Mouse (Mus musculus): ENCODE results near the gene Bbs9. TPM values are rescaled to one million over a fixed set of nuclear protein-coding genes. Genes with fewer than 3 reads are reported as not detected.
A peak's percentile ranks its signal among the peaks of the same experiment; 100 is the strongest.

The Bbs9 gene
- polyA plus RNA-seq, 1 experiment from 2014 or later, result 7.1 TPM

DNA sequence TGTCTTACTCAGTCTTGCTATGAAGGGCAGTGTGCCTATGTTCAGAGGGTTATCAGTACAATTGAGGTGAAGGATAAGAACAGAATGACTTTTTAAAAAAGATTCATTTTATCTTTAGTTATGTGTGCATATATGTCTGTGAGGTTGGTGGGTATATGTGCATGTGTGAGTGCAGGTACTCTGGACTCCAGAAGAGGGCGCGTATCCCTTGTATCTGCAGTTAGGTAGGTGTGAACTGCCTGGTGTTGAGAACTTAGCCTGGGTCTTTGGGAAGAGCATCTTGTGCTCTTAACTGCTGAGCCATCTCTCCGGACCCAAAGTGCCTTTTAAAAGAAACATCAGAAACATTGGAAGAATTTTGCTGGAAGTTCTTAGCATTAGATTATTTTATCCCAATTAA, 172.6 kb downstream of the Bbs9 start:
- Histone ChIP-seq H3K4me3 (ENCODE audit: low read depth, low read length) (no peak overlapping the region), H3K4me2 (replicated peaks; ENCODE audit: low read depth, low read length) (no peak overlapping the region)
- WGBS, result 99% methylated on average over 3 of the region's 3 CpGs

DNA sequence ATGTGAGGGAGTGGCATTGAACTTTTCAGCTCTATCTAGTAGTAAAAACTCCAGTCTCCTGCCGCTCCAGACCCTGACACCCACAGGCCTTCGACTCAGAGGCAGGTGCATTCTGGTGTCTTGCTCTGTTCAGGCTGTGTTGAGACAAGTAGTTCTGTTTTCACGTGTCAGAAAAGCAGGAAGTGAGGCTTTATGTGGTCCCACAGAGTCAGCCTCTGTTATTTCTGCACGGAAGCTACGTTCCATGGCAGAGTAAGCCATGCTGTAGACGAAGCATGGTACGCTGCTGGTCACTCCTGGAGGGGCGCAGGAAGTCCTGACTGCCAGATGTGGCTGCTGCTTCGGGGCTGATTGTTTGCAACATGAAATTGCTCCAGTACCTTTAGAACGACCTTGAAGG, 174.1 kb downstream of the Bbs9 start:
- no peak for TF ChIP-seq CTCF (IDR thresholded peaks at IDR 0.05)
- TF ChIP-seq EP300 (IDR thresholded peaks at IDR 0.05), result no peak
- Histone ChIP-seq H3K9me3 (ENCODE audit: low read length) (no peaks in the 10 kb centered on the region), H3K4me2 (replicated peaks; ENCODE audit: low read depth, low read length) (no peak overlapping the region), H3K9ac (replicated peaks; ENCODE audit: low read depth) (no peak overlapping the region), H3K27ac (ENCODE audit: low read length) (no peak overlapping the region), H3K27me3 (replicated peaks; ENCODE audit: insufficient read depth, low read length) (no peaks in the 10 kb centered on the region), H3K4me1 (ENCODE audit: insufficient read depth, low read depth, low read length) (no peaks in the 10 kb centered on the region), H3K36me3 (ENCODE audit: insufficient read depth, low read length) (no peaks in the 10 kb centered on the region), H3K4me3 (ENCODE audit: low read depth, low read length) (no peak overlapping the region)
- 72% methylated on average over 10 of the region's 10 CpGs for WGBS
- DNase-seq (ENCODE audit: low spot score), result no peak
- no peak for ATAC-seq

More for the DNA sequence above, 172.6 kb downstream of the Bbs9 start:
- ATAC-seq (no peak), DNase-seq (ENCODE audit: low spot score) (no peak)
- Histone ChIP-seq H3K9ac (replicated peaks; ENCODE audit: low read depth) (no peak overlapping the region), H3K36me3 (ENCODE audit: insufficient read depth, low read length) (no peaks in the 10 kb centered on the region), H3K4me1 (ENCODE audit: insufficient read depth, low read depth, low read length) (no peaks in the 10 kb centered on the region), H3K27me3 (replicated peaks; ENCODE audit: insufficient read depth, low read length) (no peaks in the 10 kb centered on the region), H3K27ac (ENCODE audit: low read length) (no peak overlapping the region), H3K9me3 (ENCODE audit: low read length) (no peaks in the 10 kb centered on the region)
- TF ChIP-seq EP300 (IDR thresholded peaks at IDR 0.05) (no peak), CTCF (IDR thresholded peaks at IDR 0.05) (no peak)

DNA sequence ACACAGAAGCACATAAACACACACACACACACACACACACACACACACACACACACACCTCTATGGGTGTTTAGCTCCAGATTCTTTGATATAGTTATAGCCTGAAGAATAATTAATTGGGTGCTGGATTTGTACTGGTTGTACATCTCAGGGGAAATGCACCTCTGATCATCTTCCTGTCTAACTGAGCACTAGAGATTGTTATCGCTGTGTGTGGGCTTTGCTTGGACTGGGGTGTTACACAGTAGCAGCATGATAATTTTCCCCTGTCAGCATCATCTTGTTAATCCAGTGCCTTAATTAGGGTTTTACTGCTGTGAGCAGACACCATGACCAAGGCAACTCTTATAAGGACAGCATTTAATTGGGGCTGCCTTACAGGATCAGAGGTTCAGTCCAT, 175.3 kb downstream of the Bbs9 start:
- no peak overlapping the region for H3K4me2 ChIP-seq (replicated peaks; ENCODE audit: low read depth, low read length)
- ATAC-seq, result no peak
- WGBS, result 100% methylated on average over 1 of the region's 1 CpGs
- H3K27ac ChIP-seq (ENCODE audit: low read length), result no peak overlapping the region
- H3K36me3 ChIP-seq (ENCODE audit: insufficient read depth, low read length), result no peaks in the 10 kb centered on the region
- no peak for DNase-seq (ENCODE audit: low spot score)
- no peaks in the 10 kb centered on the region for H3K27me3 ChIP-seq (replicated peaks; ENCODE audit: insufficient read depth, low read length)
- H3K9ac ChIP-seq (replicated peaks; ENCODE audit: low read depth), result no peak overlapping the region
- TF ChIP-seq EP300 (IDR thresholded peaks at IDR 0.05) (no peak), CTCF (IDR thresholded peaks at IDR 0.05) (no peak)
- no peaks in the 10 kb centered on the region for H3K9me3 ChIP-seq (ENCODE audit: low read length)
- H3K4me1 ChIP-seq (ENCODE audit: insufficient read depth, low read depth, low read length), result no peaks in the 10 kb centered on the region
- no peak overlapping the region for H3K4me3 ChIP-seq (ENCODE audit: low read depth, low read length)

GRCm38 (mm10) chr9:22651619-22652018, 176.1 kb downstream of the Bbs9 start:
- no peak overlapping the region for H3K9ac ChIP-seq (replicated peaks; ENCODE audit: low read depth)
- H3K27me3 ChIP-seq (replicated peaks; ENCODE audit: insufficient read depth, low read length), result no peaks in the 10 kb centered on the region
- ATAC-seq (no peak), DNase-seq (ENCODE audit: low spot score) (no peak)
- no peak overlapping the region for H3K27ac ChIP-seq (ENCODE audit: low read length)
- 93% methylated on average over 3 of the region's 3 CpGs for WGBS
- no peaks in the 10 kb centered on the region for H3K36me3 ChIP-seq (ENCODE audit: insufficient read depth, low read length)
- TF ChIP-seq CTCF (IDR thresholded peaks at IDR 0.05) (0 out of 2 replicates have a peak, but pooled peaks have one; percentile 12), EP300 (IDR thresholded peaks at IDR 0.05) (no peak)
- H3K4me1 ChIP-seq (ENCODE audit: insufficient read depth, low read depth, low read length), result no peaks in the 10 kb centered on the region
- no peaks in the 10 kb centered on the region for H3K9me3 ChIP-seq (ENCODE audit: low read length)
- H3K4me2 ChIP-seq (replicated peaks; ENCODE audit: low read depth, low read length), result no peak overlapping the region
- H3K4me3 ChIP-seq (ENCODE audit: low read depth, low read length), result no peak overlapping the region

GRCm38 (mm10) chr9:22654726-22655393, 179.3 kb downstream of the Bbs9 start:
- ATAC-seq (no peak), DNase-seq (ENCODE audit: low spot score) (no peak)
- H3K27ac ChIP-seq (ENCODE audit: low read length), result no peak overlapping the region
- H3K36me3 ChIP-seq (ENCODE audit: insufficient read depth, low read length), result no peaks in the 10 kb centered on the region
- no peaks in the 10 kb centered on the region for H3K9me3 ChIP-seq (ENCODE audit: low read length)
- H3K4me2 ChIP-seq (replicated peaks; ENCODE audit: low read depth, low read length), result no peak overlapping the region
- H3K9ac ChIP-seq (replicated peaks; ENCODE audit: low read depth), result no peak overlapping the region
- TF ChIP-seq EP300 (IDR thresholded peaks at IDR 0.05) (no peak), CTCF (IDR thresholded peaks at IDR 0.05) (no peak)
- no peak overlapping the region for H3K4me3 ChIP-seq (ENCODE audit: low read depth, low read length)
- H3K4me1 ChIP-seq (ENCODE audit: insufficient read depth, low read depth, low read length), result no peaks in the 10 kb centered on the region
- WGBS, result 64% methylated on average over 11 of the region's 11 CpGs
- H3K27me3 ChIP-seq (replicated peaks; ENCODE audit: insufficient read depth, low read length), result no peaks in the 10 kb centered on the region

- no peak for ATAC-seq
- WGBS, result 73% methylated on average over 5 of the region's 5 CpGs
Measured at GRCm38 (mm10) chr9:22657216-22657615, 181.7 kb downstream of the Bbs9 start.

More at GRCm38 (mm10) chr9:22657216-22657615, 181.7 kb downstream of the Bbs9 start:
- H3K9ac ChIP-seq (replicated peaks; ENCODE audit: low read depth), result no peak overlapping the region
- H3K4me2 ChIP-seq (replicated peaks; ENCODE audit: low read depth, low read length), result no peak overlapping the region
- TF ChIP-seq EP300 (IDR thresholded peaks at IDR 0.05), result no peak
- TF ChIP-seq CTCF (IDR thresholded peaks at IDR 0.05), result no peak
- H3K27ac ChIP-seq (ENCODE audit: low read length), result no peak overlapping the region
- H3K4me1 ChIP-seq (ENCODE audit: insufficient read depth, low read depth, low read length), result no peaks in the 10 kb centered on the region
- no peak for DNase-seq (ENCODE audit: low spot score)
- no peaks in the 10 kb centered on the region for H3K27me3 ChIP-seq (replicated peaks; ENCODE audit: insufficient read depth, low read length)
- H3K36me3 ChIP-seq (ENCODE audit: insufficient read depth, low read length), result no peaks in the 10 kb centered on the region
- H3K4me3 ChIP-seq (ENCODE audit: low read depth, low read length), result no peak overlapping the region
- no peaks in the 10 kb centered on the region for H3K9me3 ChIP-seq (ENCODE audit: low read length)
